ENCODE assay signal across 8 mouse cellular contexts in the genomic region with DNA sequence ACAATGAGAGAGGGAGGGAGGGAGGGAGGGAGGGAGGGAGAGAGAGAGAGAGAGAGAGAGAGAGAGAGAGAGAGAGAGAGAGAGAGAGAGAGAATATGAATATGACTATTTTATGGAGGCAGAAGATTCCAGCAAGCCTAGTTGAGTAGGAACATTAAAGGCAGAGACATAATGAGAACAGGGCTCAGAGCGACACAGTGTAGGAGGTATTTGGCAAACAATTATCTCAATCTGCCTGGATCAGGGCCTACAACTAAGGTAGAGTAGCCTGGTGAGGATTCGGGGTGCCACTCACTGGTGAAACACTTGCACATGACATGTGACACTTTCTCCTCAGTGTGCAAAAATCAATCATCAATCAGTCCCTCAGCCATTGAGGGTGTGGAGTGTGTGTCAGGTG.
"Had no signal": no experiment of that assay in that cellular context is flagged by ENCODE, and none has a peak within 500 bp of the region (broad histone marks: within the 10 kb centered on the region; RNA-seq: fewer than 3 reads in every experiment).

No protein-coding gene starts in this region.

- DNase-seq: lung, adult 18-20 months; lung, embryonic 14.5 days; lung, postnatal 10 days; lung, postnatal 36 days; right cerebral cortex, postnatal 14 days; thymus, adult 2 months; thymus, postnatal 25 days; thymus, postnatal 4 days had no signal
